Mouse (Mus musculus): ENCODE results near the gene Gsk3a.

The Gsk3a gene

DNA sequence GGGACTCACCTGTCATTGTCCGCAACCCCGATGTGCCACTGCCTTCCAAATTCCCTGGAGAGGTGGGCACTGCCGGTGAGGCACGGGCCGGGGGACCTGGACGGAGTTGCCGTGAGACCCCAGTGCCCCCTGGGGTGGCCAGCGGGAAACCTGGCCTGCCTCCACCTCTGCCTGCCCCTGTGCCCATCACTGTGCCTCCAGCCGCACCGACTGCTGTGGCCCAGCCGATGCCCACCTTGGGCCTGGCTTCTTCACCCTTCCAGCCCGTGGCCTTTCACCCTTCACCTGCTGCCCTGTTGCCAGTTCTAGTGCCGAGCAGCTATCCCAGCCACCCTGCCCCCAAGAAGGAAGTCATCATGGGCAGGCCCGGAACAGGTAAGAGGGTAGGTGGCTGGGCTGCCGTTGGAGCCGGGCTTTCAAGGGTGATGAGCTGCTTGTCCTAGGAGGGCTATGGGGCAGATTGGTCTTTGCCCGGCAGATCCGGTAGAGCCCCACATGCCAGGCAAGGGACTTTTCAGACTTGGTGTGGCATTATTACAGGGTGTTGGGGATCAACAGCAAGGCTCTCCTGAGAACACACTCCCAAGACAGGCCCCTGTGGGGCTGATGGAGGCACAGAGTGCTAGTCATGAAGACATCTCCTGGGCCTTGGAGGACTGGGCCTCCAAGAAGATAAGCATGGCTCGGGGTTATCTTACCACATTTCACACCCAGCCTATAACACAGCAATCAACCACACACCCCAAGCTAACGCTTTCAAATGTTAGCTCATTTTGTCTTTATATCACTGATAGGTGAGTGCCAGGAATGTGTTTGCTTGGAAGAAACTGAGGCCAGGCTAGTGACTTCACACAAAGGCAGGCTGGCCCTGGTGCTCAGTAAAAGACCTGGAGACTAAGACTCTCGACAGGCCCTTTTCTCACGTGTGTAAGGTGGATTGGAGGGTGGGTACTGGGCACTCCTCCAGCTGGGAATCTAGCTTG lies 35.9 kb upstream of the Gsk3a start:
- in situ Hi-C loops (cut with MboI, MseI) = loop anchor here (5.0 to 25.0 kb wide), 2 partner anchors 141 to 1914 kb away; partner anchors contain the start of genes BC024978, Gm21983, Mia and Rab4b

DNA sequence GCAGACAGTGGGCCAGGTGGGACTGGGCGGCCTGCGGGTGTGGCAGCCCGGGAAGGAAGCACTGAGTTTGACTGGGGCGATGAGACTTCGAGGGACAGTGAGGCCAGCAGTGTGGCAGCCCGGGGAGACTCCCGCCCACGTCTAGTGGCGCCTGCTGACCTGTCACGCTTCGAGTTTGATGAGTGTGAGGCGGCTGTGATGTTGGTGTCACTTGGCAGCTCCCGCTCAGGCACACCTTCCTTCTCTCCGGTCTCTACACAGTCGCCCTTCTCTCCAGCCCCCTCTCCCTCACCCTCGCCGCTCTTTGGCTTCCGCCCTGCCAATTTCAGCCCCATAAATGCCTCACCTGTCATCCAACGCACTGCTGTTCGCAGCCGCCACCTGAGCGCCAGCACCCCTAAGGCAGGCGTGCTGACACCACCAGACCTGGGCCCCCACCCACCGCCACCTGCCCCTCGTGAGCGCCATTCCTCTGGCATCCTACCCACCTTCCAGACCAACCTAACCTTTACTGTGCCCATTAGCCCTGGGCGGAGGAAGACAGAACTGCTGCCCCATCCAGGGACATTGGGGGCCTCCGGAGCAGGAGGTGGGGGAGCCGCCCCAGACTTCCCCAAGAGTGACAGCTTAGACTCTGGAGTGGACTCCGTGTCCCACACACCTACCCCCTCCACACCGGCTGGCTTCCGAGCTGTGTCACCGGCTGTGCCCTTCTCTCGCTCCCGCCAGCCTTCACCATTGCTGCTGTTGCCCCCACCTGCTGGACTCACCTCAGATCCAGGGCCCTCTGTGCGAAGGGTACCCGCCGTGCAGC lies 35.0 kb upstream of the Gsk3a start:
- in situ Hi-C loops (cut with MboI, MseI) = loop anchor here (5.0 to 25.0 kb wide), 2 partner anchors 140 to 1915 kb away; partner anchors contain the start of genes BC024978, Gm21983, Mia and Rab4b

DNA sequence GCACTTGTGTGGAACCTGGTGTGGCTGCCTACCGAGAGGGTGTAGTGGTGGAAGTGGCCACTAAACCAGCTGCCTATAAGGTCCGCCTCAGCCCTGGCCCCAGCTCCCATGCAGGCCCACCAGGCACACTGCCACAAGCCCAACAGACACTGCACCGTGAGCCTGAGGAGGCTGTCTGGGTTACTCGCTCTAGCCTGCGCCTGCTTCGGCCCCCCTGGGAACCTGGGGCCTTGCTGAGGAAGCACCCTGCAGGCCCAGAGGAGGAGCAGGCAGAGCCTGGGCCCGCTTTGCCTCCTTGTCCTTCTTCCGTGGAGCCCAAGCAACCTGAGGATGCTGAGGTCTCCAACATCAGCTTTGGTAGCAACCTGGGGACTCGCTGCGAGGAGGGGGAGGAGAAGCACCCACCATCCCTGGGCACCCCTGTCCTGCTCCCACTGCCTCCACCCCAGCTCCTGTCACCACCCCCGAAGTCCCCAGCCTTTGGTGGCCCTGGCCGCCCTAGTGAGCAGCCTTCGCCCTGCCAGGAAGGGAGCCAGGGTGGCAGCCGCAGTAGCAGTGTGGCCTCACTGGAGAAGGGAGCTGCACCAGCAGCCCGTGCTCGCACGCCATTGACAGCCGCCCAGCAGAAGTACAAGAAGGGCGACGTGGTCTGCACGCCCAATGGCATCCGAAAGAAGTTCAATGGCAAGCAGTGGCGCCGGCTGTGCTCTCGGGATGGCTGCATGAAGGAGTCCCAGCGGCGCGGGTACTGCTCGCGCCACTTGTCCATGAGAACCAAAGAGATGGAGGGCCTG lies 34.2 kb upstream of the Gsk3a start:
- in situ Hi-C loops (cut with MboI, MseI) = loop anchor here (5.0 to 25.0 kb wide), 2 partner anchors 140 to 1915 kb away; partner anchors contain the start of genes BC024978, Gm21983, Mia and Rab4b

DNA sequence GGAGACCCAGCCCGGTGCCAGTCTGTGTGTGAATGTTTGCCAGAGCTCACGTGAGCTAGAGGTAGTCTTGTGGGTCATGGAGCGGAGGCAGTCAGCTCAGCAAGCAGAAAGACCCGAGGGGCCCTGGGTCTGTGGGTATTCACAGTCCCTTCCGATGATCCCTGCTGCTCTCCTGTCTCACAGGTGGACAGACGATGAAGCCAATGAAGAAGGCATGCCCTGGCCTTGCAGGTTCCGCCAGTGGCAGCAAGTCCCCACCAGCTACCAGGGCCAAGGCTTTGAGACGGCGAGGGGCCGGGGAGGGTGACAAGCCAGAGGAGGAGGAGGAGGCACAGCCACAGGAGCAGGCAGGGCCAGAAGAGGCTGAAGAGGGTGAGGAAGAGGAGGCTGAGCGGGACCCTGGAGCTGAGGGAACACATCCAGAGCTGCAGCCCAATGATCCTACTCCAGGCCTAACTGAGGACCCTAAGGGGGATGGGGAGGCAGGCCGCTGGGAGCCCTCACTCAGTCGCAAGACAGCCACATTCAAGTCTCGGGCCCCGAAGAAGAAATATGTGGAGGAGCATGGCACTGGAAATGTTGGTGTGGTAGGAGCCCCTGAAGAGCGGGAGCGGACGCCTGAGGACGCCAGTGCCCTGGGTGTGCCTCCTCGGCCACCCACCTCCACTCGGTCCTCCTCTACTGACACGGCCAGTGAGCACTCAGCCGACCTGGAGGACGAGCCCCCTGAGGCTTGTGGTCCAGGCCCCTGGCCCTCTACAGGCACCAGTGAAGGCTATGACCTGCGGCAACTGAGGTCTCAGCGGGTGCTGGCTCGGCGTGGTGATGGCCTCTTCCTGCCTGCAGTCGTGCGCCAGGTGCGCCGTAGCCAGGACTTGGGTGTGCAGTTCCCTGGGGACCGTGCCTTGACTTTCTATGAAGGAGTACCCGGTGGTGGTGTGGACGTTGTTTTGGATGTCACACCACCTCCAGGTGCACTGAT lies 33.3 kb upstream of the Gsk3a start:
- in situ Hi-C loops (cut with MboI, MseI) = loop anchor here (5.0 to 25.0 kb wide), 2 partner anchors 139 to 1916 kb away; partner anchors contain the start of genes BC024978, Gm21983, Mia and Rab4b

DNA sequence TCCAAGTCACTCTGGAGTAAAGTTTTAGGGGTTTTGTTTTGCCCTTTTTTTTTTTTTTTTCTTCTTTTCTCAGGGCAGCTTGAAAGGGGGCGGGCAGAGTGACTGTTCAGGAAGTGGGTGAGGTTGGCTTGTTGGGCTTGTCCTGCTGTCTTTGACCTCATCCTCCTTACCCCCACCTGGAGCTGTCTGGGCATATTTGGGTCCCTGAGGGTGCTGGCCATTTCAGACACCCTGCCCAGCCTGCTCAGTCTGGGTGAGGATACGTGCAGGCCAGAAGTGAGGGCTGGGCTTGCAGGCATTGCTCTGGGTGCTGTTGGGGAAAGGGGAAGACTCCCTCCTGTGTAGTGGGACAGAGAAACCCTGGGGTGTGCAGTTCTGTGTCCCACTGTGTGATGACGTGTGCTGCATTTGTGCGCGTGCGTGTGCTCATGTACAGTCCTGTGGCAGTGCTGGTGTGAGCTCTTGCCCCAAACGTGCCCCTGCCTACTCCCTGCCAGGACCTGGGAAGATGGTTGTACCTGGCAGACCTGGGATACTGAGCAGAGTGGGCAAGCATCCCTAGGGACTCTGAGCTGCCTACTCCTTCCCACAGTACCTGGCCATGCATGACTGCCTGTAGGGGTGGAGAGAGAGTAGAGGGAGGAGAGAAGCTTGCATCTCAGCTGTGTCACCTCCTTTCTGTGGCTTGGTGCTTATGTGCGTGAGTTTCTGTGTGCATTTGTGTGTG lies 32.1 kb upstream of the Gsk3a start:
- in situ Hi-C loops (cut with MboI, MseI) = loop anchor here (5.0 to 25.0 kb wide), 2 partner anchors 137 to 1918 kb away; partner anchors contain the start of genes BC024978, Gm21983, Mia and Rab4b

DNA sequence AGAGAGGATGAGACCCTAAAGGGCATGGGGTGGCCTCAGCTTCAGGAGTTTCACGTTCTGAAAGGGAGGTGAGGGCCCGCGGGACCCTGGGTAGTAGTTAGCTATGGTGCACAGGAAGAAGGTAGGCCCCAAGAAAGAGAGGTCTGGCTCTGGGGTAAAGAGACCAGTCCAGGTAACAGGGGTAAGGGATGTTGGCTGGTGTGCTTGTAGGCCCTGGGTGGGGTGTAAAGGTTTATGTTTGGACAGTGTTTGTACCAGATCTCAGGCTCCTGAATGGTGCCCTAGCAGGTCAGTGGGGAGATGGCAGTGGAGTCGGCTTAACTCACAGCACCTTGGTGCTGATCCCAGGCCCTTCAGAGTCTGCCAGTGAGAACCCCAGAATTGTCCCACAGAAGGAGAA lies 31.4 kb upstream of the Gsk3a start:
- in situ Hi-C loops (cut with MboI, MseI) = loop anchor here (25.0 kb wide), 1 partner anchor 1918 kb away; the partner anchor contains the start of genes BC024978, Gm21983, Mia and Rab4b

DNA sequence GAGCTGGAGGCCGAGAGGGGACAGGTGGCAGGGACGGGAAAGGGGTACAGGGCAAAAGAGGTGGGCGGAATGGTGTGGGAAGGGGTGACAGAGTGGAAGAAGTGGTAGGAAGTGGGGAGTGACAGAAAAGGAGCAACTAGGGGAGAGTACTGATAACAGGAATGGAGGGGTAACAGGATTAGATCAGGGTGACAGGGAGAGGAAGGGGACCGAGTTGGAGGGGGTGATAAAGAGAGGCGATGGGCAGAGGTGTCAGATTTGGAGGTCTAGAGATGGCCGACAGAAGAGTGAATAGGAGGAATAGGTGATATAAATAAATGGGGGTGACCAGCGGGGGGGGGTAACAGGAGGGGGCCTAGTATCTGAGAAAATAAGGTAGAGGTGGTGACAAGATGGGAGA lies 30.9 kb upstream of the Gsk3a start:
- in situ Hi-C loops (cut with MboI, MseI) = loop anchor here (25.0 kb wide), 1 partner anchor 1919 kb away; the partner anchor contains the start of genes BC024978, Gm21983, Mia and Rab4b

DNA sequence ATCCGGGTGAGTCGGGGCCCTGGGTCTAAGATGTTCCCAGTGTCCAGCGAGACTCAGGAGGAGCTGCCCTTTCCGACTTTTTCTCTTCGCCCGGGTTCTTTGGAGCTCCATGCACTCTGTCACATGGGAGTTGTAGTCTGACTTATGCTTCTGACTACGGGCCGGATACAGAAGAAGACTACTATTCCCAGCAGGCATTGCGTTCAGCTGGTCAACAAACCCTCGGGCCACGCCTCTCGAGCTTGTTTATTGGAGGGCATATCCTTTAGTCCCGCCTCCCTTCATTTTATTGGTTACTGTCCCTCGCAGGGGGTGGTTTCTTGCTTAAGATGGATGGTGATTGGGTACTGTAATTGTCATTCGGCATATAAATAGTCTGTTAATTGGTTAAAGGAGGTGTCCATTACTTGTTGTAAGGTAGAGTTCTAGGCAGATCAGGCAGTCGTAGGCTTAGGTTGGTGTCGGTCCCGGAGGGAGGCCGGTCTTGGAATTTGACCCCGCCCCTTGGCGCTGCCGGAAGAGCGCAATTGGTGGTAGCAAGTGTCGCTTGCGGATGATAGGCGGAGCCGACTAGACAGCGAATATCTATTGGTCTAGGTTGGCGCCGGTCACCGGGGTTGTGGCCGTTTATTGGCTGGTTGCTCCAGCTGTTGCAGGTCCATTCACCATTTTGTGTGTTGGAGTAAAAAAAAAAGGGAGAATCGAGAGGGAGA lies 30.3 kb upstream of the Gsk3a start:
- in situ Hi-C loops (cut with MboI, MseI) = loop anchor here (25.0 kb wide), 1 partner anchor 1919 kb away; the partner anchor contains the start of genes BC024978, Gm21983, Mia and Rab4b

DNA sequence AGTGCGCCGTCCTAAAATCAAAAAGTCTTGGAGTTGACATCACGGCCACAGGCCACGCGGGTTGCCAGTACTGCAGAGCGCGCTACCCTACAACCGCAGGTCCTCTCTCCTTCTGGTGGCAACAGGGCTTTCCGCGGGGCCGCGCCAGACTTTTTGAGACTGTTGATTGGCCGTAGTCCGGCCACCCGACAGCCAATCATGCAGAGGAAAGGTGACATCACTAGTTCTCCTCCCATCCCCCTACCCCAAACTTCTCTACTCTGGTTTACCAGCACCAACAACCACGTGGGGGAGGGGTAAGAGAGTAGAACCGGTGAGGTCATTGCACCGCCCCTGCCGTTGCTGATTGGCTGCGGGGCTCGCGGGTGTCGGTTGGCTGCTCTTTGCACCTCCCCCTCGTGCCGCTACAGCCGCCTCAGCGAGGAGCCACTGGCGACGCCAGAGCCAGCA lies 29.7 kb upstream of the Gsk3a start, which contains the start of gene Cic:
Gene Cic, plus strand, starts transcription at position 404 of the 450 bp plus-strand sequence.
- in situ Hi-C loops (cut with MboI, MseI) = loop anchor here (25.0 kb wide), 1 partner anchor 1920 kb away; the partner anchor contains the start of genes BC024978, Gm21983, Mia and Rab4b

DNA sequence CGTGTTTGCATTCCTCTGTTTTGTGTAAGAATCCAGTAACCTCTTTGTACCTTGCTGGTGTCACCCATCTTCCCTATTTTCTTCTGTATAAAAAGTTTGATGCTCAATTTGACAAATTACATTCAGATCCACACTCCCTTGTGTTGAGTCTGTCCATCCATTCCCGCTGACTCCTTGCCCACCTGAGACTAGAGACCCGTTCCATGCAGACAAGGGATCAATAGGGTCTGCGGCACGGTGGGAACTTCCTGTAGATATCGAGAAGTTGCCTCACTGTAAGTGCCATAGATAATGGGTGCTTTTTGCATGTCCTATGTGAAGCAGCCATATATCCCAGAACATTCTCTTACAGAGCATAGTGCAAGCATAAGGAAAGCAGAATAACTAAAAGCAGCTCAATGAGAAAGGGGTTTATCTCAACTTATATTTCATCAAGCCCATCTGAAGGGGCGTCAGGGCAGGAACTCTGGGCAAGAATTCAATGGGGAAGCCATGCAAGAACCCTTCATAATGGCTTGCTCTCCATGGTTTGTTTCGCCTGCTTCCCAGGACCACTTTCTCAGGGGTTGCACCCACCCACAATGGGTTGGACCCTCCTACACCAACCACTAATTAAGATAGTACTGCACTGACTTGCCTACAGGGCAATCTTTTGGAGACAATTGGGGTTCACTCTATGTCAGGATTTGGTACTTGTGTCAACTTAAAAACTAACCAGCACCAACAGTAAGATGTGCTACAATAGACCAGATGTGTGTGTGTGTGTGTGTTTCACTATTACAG lies 28.7 kb upstream of the Gsk3a start:
- in situ Hi-C loops (cut with MboI, MseI) = loop anchor here (25.0 kb wide), 1 partner anchor 1921 kb away; the partner anchor contains the start of genes BC024978, Gm21983, Mia and Rab4b

DNA sequence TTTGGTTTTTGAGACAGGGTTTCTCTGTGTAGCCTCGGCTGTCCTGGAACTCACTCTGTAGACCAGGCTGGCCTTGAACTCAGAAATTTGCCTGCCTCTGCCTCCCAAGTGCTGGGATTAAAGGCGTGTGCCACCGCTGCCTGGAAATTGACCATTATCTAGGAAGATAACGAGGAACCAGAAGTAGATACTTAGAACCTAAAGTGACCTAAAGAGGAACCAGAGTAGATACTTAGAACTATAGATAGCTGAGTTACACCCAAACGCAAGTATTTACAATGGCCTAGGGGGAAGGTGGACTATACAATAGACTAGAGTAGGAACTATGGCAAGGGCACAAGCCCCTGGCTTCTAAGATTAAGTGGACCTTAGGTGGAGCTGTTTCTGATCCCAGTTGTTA lies 28.1 kb upstream of the Gsk3a start:
- in situ Hi-C loops (cut with MboI, MseI) = loop anchor here (25.0 kb wide), 1 partner anchor 1922 kb away; the partner anchor contains the start of genes BC024978, Gm21983, Mia and Rab4b

DNA sequence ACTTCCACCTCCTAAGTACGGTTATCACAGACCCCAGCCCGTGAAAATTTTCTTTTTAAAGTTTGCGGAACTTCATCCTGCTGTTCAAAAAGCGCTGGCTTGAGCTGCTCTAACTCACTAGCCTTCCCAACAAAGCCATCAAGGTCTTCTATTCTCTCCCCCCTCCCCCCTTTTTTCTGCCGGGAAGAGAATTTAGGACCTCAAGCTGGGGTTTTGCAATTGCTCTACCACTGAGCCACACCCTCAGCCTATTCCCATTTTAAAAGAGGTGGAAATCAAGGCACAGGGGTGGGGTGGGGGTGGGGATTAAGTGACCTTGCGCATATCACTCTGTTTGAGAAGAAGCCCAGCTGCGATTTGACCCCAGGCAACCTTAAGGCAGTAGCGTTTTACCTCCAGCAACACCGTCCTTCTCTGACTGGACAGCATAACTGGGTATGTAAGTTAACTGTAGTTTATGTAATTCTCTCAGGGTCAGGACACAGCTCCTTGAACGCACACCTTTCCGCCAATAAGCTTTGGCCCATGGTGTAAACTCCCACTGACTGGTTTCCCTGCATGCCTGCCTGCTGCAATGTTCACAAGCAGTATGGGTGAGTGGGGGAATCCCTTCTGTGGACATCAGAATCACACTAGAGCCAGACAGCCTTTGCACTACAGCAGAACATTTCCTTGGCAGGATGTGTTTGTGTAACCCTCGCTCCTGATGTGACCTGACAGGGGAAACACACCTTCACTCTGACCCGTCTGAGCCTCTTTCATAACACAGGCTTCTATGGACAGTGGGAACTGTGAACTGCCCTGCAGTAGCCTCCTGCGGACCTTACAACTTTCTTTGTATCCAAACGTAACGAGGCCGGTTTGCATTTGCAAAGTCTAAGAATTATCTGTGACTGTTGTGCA lies 26.6 kb upstream of the Gsk3a start:
- in situ Hi-C loops (cut with MboI, MseI) = loop anchor here (25.0 kb wide), 1 partner anchor 1923 kb away; the partner anchor contains the start of genes BC024978, Gm21983, Mia and Rab4b

DNA sequence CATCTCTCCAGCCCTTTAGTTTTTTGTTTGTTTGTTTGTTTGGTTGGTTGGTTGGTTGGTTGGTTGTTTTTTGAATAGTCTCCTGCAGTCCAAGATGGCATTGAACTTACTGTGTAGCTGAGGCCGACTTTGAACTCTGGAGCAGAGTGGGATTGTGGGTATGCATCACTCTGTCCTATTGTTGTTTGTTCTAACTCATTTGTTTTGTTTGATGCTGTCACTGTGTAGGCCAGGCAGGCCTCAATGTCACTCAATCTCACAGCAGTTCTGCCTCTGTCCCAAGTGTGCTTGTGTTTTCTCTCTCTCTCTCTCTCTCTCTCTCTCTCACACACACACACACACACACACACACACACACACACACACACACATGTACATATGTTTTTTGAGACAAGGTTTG lies 24.2 kb upstream of the Gsk3a start:
- in situ Hi-C loops (cut with MboI, MseI) = loop anchor here (25.0 kb wide), 1 partner anchor 1925 kb away; the partner anchor contains the start of genes BC024978, Gm21983, Mia and Rab4b

DNA sequence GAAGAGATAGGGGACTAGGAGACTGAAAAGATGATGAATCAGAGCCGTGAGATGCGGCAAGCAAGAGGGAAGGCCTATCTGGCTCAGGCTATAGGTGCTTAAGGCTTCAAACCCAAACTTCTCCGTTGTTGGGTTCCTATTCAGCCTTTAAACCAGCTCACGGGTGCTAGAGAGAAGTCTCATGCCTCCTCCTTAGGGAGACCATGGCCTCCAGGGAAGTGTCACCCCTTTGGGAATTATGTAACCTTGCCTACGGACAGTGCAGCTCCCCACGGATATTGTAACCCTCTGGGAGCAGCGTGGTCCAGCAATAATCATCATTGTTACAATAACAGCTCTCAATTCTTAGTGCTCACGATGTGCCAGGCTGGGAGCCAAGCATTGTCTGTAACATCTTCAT lies 14.2 kb upstream of the Gsk3a start:
- in situ Hi-C loops (cut with MboI, MseI) = loop anchor here (25.0 kb wide), 1 partner anchor 1935 kb away; the partner anchor contains the start of genes BC024978, Gm21983, Mia and Rab4b
